Mouse (Mus musculus): Measurements from ENCODE around the gene Gabbr1.
"Not testable (repeated sequence)": the region's sequence is repeated elsewhere in the genome, so short reads cannot be mapped to it uniquely, and the experiment has no call there.

Gene Gabbr1

GRCm38 (mm10) chr17:37045611-37046311 lies at the start of gene Gabbr1:
TSS of gene Gabbr1 (plus strand) at chr17:37045966.
- DNase-seq (ENCODE audit: low spot score in 2 of 2) = peak; percentile 70

GRCm38 (mm10) chr17:36997033-36997735 lies 48.6 kb upstream of the Gabbr1 start:
- peak; percentile 35 to 69 for DNase-seq (ENCODE audit: low spot score in 2 of 2)

- DNase-seq (ENCODE audit: low spot score in 2 of 2) = no peak
Measured at GRCm38 (mm10) chr17:36998477-36998876, 47.3 kb upstream of the Gabbr1 start.

- DNase-seq (ENCODE audit: low spot score in 2 of 2) = no peak
Measured at GRCm38 (mm10) chr17:37000863-37001262, 44.9 kb upstream of the Gabbr1 start, which contains the start of gene Zfp57. TSS of gene Zfp57 (plus strand) at chr17:37001163.

GRCm38 (mm10) chr17:37002364-37003330 lies 43.1 kb upstream of the Gabbr1 start:
- DNase-seq (ENCODE audit: low spot score in 2 of 2) = peak in 1 of 2 experiments; percentile 35

GRCm38 (mm10) chr17:37003366-37003765 lies 42.4 kb upstream of the Gabbr1 start:
- no peak for DNase-seq (ENCODE audit: low spot score in 2 of 2)

- DNase-seq (ENCODE audit: low spot score in 2 of 2) = no peak
Measured at GRCm38 (mm10) chr17:37008161-37008560, 37.6 kb upstream of the Gabbr1 start.

GRCm38 (mm10) chr17:37009460-37010042 lies 36.2 kb upstream of the Gabbr1 start:
- DNase-seq (ENCODE audit: low spot score in 2 of 2) = no peak

- DNase-seq (ENCODE audit: low spot score in 2 of 2) = no peak
Measured at GRCm38 (mm10) chr17:37011719-37012118, 34.0 kb upstream of the Gabbr1 start.

- DNase-seq (ENCODE audit: low spot score in 2 of 2) = no peak
Measured at GRCm38 (mm10) chr17:37012141-37012540, 33.6 kb upstream of the Gabbr1 start.

GRCm38 (mm10) chr17:37016333-37016732 lies 29.4 kb upstream of the Gabbr1 start:
- no peak for DNase-seq (ENCODE audit: low spot score in 2 of 2)

- no peak for DNase-seq (ENCODE audit: low spot score in 2 of 2)
Measured at GRCm38 (mm10) chr17:37018328-37018727, 27.4 kb upstream of the Gabbr1 start.

GRCm38 (mm10) chr17:37019242-37019641 lies 26.5 kb upstream of the Gabbr1 start:
- DNase-seq (ENCODE audit: low spot score in 2 of 2) = not testable (repeated sequence)

GRCm38 (mm10) chr17:37022628-37023576 lies 22.9 kb upstream of the Gabbr1 start, which contains the start of gene Mog:
TSS of gene Mog (minus strand) at chr17:37023398.
- DNase-seq (ENCODE audit: low spot score in 2 of 2) = no peak

GRCm38 (mm10) chr17:37026425-37026824 lies 19.3 kb upstream of the Gabbr1 start:
- DNase-seq (ENCODE audit: low spot score in 2 of 2) = no peak

GRCm38 (mm10) chr17:37027486-37027885 lies 18.3 kb upstream of the Gabbr1 start:
- DNase-seq (ENCODE audit: low spot score in 2 of 2) = no peak

GRCm38 (mm10) chr17:37028212-37028611 lies 17.6 kb upstream of the Gabbr1 start:
- DNase-seq (ENCODE audit: low spot score in 2 of 2) = no peak

GRCm38 (mm10) chr17:37028683-37029120 lies 17.1 kb upstream of the Gabbr1 start:
- peak; percentile 92 for DNase-seq (ENCODE audit: low spot score in 2 of 2)

GRCm38 (mm10) chr17:37029162-37029561 lies 16.6 kb upstream of the Gabbr1 start:
- DNase-seq (ENCODE audit: low spot score in 2 of 2) = no peak

Measured in frontal cortex, postnatal 14 days (tissue).